Mouse (Mus musculus): ENCODE results near the gene Gm364. TPM values are rescaled to one million over a fixed set of nuclear protein-coding genes. Genes with fewer than 3 reads are reported as not detected.

The Gm364 gene
- polyA plus RNA-seq, 1 experiment: not detected

- H3K4me1 ChIP-seq (ENCODE audit: control insufficient read depth, insufficient read depth, low read length): no peaks in the 10 kb centered on the region
- TF ChIP-seq CTCF (IDR thresholded peaks at IDR 0.05; ENCODE audit: control insufficient read depth, insufficient read depth, low read length) (no peak), POLR2A (IDR thresholded peaks at IDR 0.05; ENCODE audit: borderline replicate concordance, control insufficient read depth, low read depth, low read length) (no peak)
- WGBS: 82% methylated on average over 5 of the region's 5 CpGs
Measured at GRCm38 (mm10) chrX:57380915-57381314, 28.0 kb upstream of the Gm364 start.

DNA sequence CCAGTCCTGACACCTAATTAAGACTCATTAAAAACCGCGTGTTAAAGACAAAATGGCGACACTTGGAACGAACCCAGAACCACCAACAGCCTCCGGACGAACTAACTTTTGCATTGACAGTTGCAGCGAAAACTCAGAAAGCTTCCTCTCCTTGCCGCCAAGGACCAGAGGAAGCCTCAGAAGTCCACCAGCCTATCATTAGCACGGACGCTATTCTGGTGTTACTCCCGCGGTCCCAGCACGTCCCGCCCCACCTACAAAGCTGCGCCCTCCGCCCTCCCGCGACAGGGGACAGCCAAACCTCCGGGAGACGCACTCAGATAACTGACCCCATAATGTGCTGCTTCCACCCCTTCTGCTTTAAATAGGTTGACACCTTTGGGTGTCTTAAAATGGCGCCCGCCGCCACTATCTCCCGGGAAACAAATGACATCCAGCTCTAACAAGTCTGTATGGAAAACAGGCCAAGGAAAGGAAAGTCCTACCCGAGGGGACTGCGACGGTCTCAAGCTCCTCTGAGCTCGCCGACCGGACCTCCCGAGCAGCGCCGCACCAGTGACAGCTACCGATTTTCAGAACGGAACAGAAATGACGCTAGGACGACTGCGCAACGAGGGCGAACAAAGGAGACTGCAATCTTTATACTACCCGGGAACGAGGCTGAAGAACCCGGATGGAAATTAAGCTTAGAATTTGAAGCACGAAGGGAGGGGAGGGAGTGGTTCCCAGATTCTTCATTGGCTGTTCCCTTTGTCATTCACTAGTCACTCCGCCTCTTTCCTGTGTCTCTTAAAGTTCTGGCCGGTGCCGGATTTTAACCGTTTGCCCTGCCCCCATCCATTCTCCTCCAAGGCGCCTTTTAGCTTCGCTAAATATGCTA is 16.3 kb upstream of the Gm364 start, which contains the start of gene Rbmx:
Gene Rbmx, minus strand, starts transcription at position 670 of the 880 bp plus-strand sequence.
- H3K4me3 ChIP-seq (replicated peaks; ENCODE audit: control insufficient read depth, low read depth, low read length): peak within 1 kb of the TSS; percentile 99
- H3K27ac ChIP-seq (ENCODE audit: control insufficient read depth, insufficient read depth, low read depth, low read length, poor library complexity): peak within 1 kb of the TSS; percentile 97
- WGBS: 20% methylated on average over 50 of the region's 50 CpGs
- TF ChIP-seq POLR2A (IDR thresholded peaks at IDR 0.05; ENCODE audit: borderline replicate concordance, control insufficient read depth, low read depth, low read length) (peak; percentile 41; the same call in 1 of the 2 replicates), CTCF (IDR thresholded peaks at IDR 0.05; ENCODE audit: control insufficient read depth, insufficient read depth, low read length) (no peak)
- H3K4me1 ChIP-seq (ENCODE audit: control insufficient read depth, insufficient read depth, low read length): no peaks in the 10 kb centered on the region

More at GRCm38 (mm10) chrX:57380915-57381314, 28.0 kb upstream of the Gm364 start:
- H3K4me3 ChIP-seq (replicated peaks; ENCODE audit: control insufficient read depth, low read depth, low read length): no peak overlapping the region
- H3K27ac ChIP-seq (ENCODE audit: control insufficient read depth, insufficient read depth, low read depth, low read length, poor library complexity): no peak overlapping the region

- WGBS: 22% methylated on average over 7 of the region's 7 CpGs
- TF ChIP-seq CTCF (IDR thresholded peaks at IDR 0.05; ENCODE audit: control insufficient read depth, insufficient read depth, low read length): no peak
- no peak for TF ChIP-seq POLR2A (IDR thresholded peaks at IDR 0.05; ENCODE audit: borderline replicate concordance, control insufficient read depth, low read depth, low read length)
- Histone ChIP-seq H3K27ac (ENCODE audit: control insufficient read depth, insufficient read depth, low read depth, low read length, poor library complexity) (no peak overlapping the region), H3K4me3 (replicated peaks; ENCODE audit: control insufficient read depth, low read depth, low read length) (no peak overlapping the region), H3K4me1 (ENCODE audit: control insufficient read depth, insufficient read depth, low read length) (no peaks in the 10 kb centered on the region)
Measured at GRCm38 (mm10) chrX:57393412-57393811, 15.5 kb upstream of the Gm364 start.

GRCm38 (mm10) chrX:57401388-57401787 is 7.6 kb upstream of the Gm364 start:
- no peak overlapping the region for H3K27ac ChIP-seq (ENCODE audit: control insufficient read depth, insufficient read depth, low read depth, low read length, poor library complexity)
- no peak for TF ChIP-seq CTCF (IDR thresholded peaks at IDR 0.05; ENCODE audit: control insufficient read depth, insufficient read depth, low read length)
- TF ChIP-seq POLR2A (IDR thresholded peaks at IDR 0.05; ENCODE audit: borderline replicate concordance, control insufficient read depth, low read depth, low read length): no peak
- H3K4me3 ChIP-seq (replicated peaks; ENCODE audit: control insufficient read depth, low read depth, low read length): no peak overlapping the region
- no peaks in the 10 kb centered on the region; the same call in 1 of the 2 replicates for H3K4me1 ChIP-seq (ENCODE audit: control insufficient read depth, insufficient read depth, low read length)
- 75% methylated on average over 1 of the region's 1 CpGs for WGBS

- Histone ChIP-seq H3K4me3 (replicated peaks; ENCODE audit: control insufficient read depth, low read depth, low read length) (no peak overlapping the region), H3K27ac (ENCODE audit: control insufficient read depth, insufficient read depth, low read depth, low read length, poor library complexity) (no peak overlapping the region), H3K4me1 (ENCODE audit: control insufficient read depth, insufficient read depth, low read length) (no peaks in the 10 kb centered on the region; the same call in 1 of the 2 replicates)
- TF ChIP-seq CTCF (IDR thresholded peaks at IDR 0.05; ENCODE audit: control insufficient read depth, insufficient read depth, low read length) (0 out of 2 replicates have a peak, but pooled peaks have one; percentile 3), POLR2A (IDR thresholded peaks at IDR 0.05; ENCODE audit: borderline replicate concordance, control insufficient read depth, low read depth, low read length) (no peak)
Measured at GRCm38 (mm10) chrX:57403651-57404050, 5.3 kb upstream of the Gm364 start.

DNA sequence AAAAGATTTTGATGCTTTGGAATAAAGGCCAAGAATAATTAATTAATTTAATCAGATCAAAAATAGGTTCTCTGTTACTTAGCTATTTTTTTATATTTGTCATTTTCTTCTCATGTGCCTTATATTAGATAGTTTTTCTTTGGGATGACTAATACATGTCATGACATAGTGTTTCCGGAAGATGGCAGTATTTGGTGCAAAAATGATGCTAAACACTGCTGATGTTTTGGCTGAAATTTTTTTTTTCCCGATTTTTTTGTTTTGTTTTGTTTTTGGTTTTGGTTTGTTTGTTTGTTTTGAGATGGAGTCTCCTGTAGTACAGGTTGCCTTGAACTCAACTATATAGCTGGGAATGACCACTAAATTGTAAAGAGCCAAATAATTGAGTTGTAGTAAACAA is 22.7 kb downstream of the Gm364 start:
- whole genome bisulfite sequencing: 6% methylated on average over 2 of the region's 2 CpGs
- Histone ChIP-seq H3K27ac (ENCODE audit: control insufficient read depth, insufficient read depth, low read depth, low read length, poor library complexity) (no peak overlapping the region), H3K4me3 (replicated peaks; ENCODE audit: control insufficient read depth, low read depth, low read length) (no peak overlapping the region), H3K4me1 (ENCODE audit: control insufficient read depth, insufficient read depth, low read length) (no peaks in the 10 kb centered on the region)
- TF ChIP-seq POLR2A (IDR thresholded peaks at IDR 0.05; ENCODE audit: borderline replicate concordance, control insufficient read depth, low read depth, low read length) (no peak), CTCF (IDR thresholded peaks at IDR 0.05; ENCODE audit: control insufficient read depth, insufficient read depth, low read length) (no peak)

DNA sequence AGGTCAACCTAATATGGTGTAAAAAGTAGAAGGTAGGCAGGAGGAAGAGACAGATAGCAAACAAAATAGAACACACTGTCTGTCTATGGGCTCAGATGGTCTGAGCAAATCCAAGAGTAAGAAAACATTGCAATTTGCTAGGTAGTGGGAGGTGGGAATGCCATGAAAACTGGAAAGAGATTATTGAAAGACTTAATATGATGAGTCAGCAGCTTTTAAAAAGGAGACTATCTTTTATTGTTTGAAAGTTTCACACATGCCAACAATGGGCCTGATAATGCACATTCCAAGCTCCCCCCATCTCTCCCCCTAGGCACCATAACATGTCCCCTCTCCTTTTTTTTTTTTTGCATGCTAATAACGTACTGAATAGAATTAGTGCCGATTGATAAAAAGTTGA is 24.9 kb downstream of the Gm364 start:
- whole genome bisulfite sequencing: 86% methylated on average over 2 of the region's 2 CpGs
- no peak overlapping the region for H3K4me3 ChIP-seq (replicated peaks; ENCODE audit: control insufficient read depth, low read depth, low read length)

GRCm38 (mm10) chrX:57503634-57504033 is 94.7 kb downstream of the Gm364 start, which contains the start of gene Gpr101:
Gene Gpr101, minus strand, starts transcription at chrX:57503757.
- Histone ChIP-seq H3K4me3 (replicated peaks; ENCODE audit: control insufficient read depth, low read depth, low read length) (no peak within 1 kb of the TSS), H3K4me1 (ENCODE audit: control insufficient read depth, insufficient read depth, low read length) (no peaks in the 10 kb centered on the region), H3K27ac (ENCODE audit: control insufficient read depth, insufficient read depth, low read depth, low read length, poor library complexity) (no peak within 1 kb of the TSS)
- no peak for TF ChIP-seq POLR2A (IDR thresholded peaks at IDR 0.05; ENCODE audit: borderline replicate concordance, control insufficient read depth, low read depth, low read length)
- no peak for TF ChIP-seq CTCF (IDR thresholded peaks at IDR 0.05; ENCODE audit: control insufficient read depth, insufficient read depth, low read length)
- WGBS: 22% methylated on average over 17 of the region's 28 CpGs

More for the DNA sequence above, 24.9 kb downstream of the Gm364 start:
- H3K4me1 ChIP-seq (ENCODE audit: control insufficient read depth, insufficient read depth, low read length): no peaks in the 10 kb centered on the region
- no peak overlapping the region for H3K27ac ChIP-seq (ENCODE audit: control insufficient read depth, insufficient read depth, low read depth, low read length, poor library complexity)
- TF ChIP-seq POLR2A (IDR thresholded peaks at IDR 0.05; ENCODE audit: borderline replicate concordance, control insufficient read depth, low read depth, low read length) (no peak), CTCF (IDR thresholded peaks at IDR 0.05; ENCODE audit: control insufficient read depth, insufficient read depth, low read length) (no peak)
